Mouse (Mus musculus) retina, postnatal 1 day (tissue): ENCODE measurements around the gene Leo1.
A peak's percentile ranks its signal among the peaks of the same experiment; 100 is the strongest.
"Not testable (repeated sequence)": the region's sequence is repeated elsewhere in the genome, so short reads cannot be mapped to it uniquely, and the experiment has no call there.

ENCODE experiments used
- DNase-seq: peaks from one replicate; pipeline ENCODE4 v3.0.0-alpha.2; 2012

Gene Leo1

GRCm38 (mm10) chr9:75427366-75428273 is 13.7 kb upstream of the Leo1 start:
- no peak for DNase-seq

DNA sequence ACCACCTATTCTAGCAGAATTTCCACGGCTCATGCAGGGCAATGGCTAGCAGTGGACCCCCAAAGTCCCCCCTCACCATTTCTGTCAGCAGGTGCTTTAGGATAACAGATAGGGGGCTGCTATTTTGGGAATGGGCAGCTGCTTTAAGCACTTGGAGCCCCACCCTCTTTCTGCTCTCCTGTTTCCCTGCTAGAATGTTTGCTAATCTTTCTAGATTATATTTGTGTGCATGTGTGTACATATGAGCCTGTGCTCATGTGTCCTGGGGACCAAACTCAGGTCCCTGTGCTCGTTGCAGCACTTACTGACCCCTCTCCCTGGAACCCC is 13.1 kb upstream of the Leo1 start:
- DNase-seq = no peak

DNA sequence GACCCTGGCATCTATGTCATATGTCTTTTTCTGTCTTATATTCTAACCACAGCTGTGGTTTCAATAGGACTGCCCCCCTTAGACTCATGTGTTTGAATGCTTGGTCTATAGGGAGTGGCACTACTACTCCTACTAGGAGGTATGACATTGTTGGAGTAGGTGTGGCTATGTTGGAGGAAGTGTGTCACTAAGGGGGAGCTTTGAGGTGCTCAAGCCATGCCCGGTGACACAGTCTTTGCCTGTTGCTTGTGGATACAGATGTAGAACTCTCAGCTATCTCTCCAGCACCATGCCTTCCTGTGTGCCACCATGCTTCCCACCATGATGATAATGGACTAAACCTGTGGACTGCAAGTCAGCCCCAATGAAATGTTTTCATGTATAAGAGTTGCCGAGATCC is 12.3 kb upstream of the Leo1 start:
- DNase-seq = no peak

DNA sequence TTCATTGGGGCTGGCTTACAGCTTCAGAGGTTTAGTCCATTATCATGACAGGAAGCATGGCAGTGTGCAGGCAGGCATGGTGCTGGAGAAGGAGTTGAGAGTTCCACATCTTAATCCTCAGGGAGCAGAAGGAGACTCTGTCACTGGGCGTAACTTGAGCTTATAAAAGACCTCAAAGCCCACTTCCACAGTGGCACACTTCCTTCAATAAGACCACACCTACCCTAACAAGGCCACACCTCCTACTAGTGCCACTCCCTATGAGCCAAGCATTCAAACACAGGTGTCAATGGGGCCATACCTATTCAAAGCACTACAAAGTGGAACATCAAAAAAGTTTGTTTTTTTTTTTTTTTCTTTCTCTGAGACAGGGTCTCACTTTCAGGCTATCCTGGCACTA is 11.7 kb upstream of the Leo1 start:
- no peak for DNase-seq

GRCm38 (mm10) chr9:75430822-75431621 is 10.3 kb upstream of the Leo1 start:
- DNase-seq = no peak

DNA sequence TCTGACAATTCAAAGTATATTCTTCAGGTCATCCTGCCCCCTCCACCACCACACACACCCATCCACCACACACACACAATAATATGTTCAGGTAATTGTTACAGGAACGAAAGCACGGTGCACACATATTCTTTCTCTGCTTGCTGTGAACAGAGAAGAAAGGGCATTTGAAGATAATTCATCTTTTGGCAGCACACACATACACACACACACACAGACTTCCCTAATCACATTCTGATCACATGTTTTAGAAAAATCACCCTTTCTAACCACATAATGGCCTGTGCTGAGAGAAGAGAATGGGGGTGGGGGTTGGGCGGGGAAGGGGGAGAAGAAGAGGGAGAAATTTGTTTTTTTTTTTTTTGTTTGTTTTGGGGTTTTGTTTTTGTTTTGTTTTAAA is 8.6 kb upstream of the Leo1 start:
- DNase-seq = no peak

DNA sequence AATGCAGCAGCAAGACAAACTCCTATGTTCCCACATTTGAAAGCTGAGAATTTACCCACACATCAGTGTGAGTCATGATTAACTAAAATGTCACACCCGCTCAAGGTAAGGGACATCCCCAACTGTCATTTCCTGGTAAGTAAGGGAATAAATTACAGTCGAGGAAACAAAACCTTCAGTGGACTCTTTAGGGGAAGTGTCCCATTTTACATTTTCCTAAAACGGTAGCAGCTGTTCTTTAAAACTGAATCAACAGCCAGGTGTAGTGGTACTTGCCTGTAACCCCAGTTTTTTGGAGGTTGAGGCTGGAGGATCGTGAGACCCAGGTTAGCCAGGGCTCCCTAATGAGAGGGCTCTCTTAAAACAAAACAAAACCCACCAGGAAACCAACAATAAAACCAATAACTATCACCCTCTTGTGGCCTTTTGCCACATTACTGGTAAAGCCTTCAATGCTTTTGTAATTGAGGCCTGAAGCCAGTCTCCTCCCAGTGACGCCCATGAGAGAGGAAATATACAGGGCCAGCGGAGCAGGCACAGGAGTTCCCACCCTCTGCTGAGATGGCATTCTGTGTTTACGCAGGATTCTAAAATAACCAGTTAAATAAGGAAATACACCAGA is 7.0 kb upstream of the Leo1 start:
- DNase-seq = peak; percentile 81

- DNase-seq = no peak
Measured at GRCm38 (mm10) chr9:75434872-75435271, 6.5 kb upstream of the Leo1 start.

GRCm38 (mm10) chr9:75435291-75435690 is 6.0 kb upstream of the Leo1 start:
- DNase-seq = no peak

DNA sequence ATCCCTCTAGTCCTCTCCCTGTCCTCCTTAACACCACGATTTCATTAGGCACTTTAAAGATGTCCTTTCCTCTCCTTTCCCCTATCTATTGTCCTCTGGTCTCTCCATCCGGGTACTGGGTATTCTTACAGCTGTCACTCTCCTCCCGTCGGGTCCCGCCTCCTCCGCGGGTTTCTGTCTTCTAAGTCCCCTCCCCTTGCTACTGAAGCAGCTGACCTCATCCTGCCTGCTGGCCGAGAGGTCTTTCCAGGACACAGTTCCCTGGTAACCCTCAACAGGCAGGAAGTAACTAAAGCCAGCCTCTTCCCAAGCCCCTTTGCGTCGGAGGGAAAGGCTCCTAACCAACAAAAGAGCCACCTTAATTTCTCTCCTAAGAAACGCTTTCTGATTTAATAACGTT is 5.4 kb upstream of the Leo1 start:
- DNase-seq = peak; percentile 96

- peak; percentile 61 for DNase-seq
Measured at GRCm38 (mm10) chr9:75437653-75438385, 3.5 kb upstream of the Leo1 start.

GRCm38 (mm10) chr9:75441691-75442131 is 387 bp downstream of the Leo1 start:
- no peak for DNase-seq

GRCm38 (mm10) chr9:75444981-75445380 is 3.7 kb downstream of the Leo1 start:
- DNase-seq = no peak

DNA sequence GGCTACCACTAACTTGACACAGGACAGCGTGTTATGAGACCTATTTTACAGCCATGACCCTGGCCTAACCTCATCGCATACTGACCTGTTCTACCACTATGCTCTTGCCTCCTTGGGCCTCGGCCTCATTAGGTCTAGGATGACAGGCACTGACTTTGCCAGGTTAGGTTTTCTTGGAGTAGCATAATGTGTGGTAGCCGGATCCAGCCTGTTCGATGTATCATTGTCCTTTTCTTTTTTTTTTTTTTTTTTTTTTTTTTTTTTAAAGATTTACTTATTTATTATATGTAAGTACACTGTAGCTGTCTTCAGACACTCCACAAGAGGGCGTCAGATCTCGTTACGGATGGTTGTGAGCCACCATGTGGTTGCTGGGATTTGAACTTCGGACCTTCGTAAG is 5.2 kb downstream of the Leo1 start:
- not testable (repeated sequence) for DNase-seq

DNA sequence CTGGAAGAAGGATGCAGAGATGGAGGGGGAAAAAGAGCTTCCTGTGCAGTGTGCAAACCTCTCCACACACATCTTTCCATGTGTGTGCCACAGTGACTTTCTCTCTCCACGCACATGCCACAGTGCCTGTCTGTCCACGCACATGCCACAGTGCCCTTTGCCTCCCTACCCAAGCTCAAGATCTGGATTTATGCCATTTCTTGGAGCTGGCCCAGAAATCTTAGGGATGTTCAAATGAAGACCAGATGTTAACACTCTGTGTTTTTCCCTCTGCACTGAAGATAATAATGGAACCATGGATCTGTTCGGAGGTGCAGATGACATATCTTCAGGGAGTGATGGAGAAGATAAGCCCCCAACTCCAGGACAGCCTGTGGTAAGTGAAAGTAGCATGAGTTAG is 6.7 kb downstream of the Leo1 start:
- no peak for DNase-seq

GRCm38 (mm10) chr9:75453994-75454393 is 12.7 kb downstream of the Leo1 start:
- DNase-seq = no peak

DNA sequence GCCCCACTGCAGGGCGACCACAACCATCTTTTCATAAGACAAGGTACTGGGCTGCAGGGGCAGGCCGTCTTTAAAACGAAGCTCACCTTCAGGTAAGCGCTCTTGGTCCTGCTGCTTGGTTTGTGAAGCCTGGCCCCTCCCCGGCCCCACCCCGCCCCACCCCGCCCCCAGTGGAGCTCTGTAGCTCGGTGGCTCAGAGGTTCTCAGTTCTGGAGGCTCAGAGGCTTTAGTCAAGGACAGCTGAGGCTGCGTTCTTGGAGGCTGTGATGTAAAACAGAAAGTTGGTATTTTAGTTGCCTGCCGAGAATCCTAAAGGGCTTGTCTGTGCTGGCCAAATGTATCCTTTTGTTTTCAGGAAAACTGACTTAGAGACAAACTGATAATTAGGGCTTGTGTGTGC is 14.4 kb downstream of the Leo1 start:
- DNase-seq = no peak

- DNase-seq = no peak
Measured at GRCm38 (mm10) chr9:75463050-75463660, 21.8 kb downstream of the Leo1 start.

GRCm38 (mm10) chr9:75465856-75466255 is 24.5 kb downstream of the Leo1 start:
- DNase-seq = no peak

GRCm38 (mm10) chr9:75466641-75467040 is 25.3 kb downstream of the Leo1 start:
- no peak for DNase-seq

DNA sequence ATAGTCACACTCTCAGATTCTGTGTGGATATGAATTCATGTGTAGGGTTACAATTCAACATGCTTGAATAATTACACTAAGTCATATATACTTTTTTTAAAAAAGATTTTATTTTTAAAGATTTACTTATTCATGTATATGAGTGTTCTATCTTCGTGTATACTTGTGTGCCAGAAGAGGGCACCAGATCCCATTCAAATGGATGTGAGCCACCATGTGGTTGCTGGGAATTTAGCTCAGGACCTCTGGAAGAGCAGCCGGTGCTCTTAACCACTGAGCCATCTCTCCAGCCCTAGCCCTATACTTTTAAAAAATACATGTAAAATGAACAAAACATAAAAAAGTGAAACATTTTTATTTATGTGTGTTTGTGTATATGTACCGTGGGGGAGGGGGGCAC is 26.3 kb downstream of the Leo1 start:
- DNase-seq = no peak

DNA sequence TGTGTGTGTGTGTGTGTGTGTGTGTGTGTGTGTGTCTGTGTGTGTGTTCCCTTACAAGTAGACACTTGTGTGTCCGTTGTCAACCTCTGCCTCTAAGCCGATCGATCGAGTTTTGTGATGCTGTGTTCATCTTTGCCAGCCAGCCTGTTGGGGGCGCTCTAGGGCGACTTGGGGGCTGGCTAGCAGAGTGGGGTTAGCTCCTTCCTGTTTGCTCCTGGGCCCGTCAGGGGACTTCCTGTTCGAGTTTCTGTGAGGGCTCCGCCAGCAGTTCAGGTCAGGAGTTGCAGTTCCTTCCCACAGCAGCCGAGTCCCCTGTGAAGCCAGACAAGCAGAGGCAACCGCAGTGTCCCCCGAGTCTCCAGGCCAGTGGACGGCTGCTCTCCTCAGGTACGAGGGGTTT is 27.0 kb downstream of the Leo1 start:
- peak; percentile 52 for DNase-seq

DNA sequence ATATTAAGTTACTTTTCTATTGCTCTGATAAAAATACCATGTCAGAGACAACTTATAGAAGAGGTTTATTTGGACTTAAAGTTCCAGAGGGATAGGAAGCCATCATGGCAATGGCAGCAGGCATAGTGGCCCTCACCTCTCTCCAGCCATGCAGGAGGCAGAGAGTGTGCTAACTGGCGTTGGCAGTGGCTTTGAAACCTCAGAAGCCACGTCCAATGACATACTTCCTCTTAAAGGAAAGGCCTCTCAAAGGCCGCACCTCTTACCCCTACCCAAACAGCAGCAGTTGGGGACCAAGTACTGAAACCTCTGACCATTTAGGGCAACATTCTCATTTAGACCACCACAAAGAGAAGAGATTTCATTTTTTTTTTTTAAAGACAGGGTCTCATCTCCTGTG is 35.9 kb downstream of the Leo1 start:
- DNase-seq = no peak
